Mouse (Mus musculus): ENCODE data around the gene Myo18a. TPM values are rescaled to one million over a fixed set of nuclear protein-coding genes. Genes with fewer than 3 reads are reported as not detected.

The Myo18a gene
- polyA plus RNA-seq, 2 experiments from 2014 or later, result 21.4 to 28.9 TPM

- no peak for ATAC-seq
Measured at GRCm38 (mm10) chr11:77795216-77795615, 32.2 kb downstream of the Myo18a start.

GRCm38 (mm10) chr11:77800491-77800868 is 37.4 kb downstream of the Myo18a start:
- ATAC-seq, result no peak

- peak; percentile 85 for ATAC-seq
Measured at GRCm38 (mm10) chr11:77800869-77801701, 38.0 kb downstream of the Myo18a start.

- peak; percentile 74 for ATAC-seq
Measured at GRCm38 (mm10) chr11:77802341-77802865, 39.4 kb downstream of the Myo18a start.

- no peak for ATAC-seq
Measured at GRCm38 (mm10) chr11:77806218-77806617, 43.2 kb downstream of the Myo18a start.

GRCm38 (mm10) chr11:77806855-77807254 is 43.8 kb downstream of the Myo18a start:
- no peak for ATAC-seq

- no peak for ATAC-seq
Measured at GRCm38 (mm10) chr11:77808051-77808465, 45.0 kb downstream of the Myo18a start.

- no peak for ATAC-seq
Measured at GRCm38 (mm10) chr11:77809215-77809614, 46.2 kb downstream of the Myo18a start.

GRCm38 (mm10) chr11:77810018-77810417 is 47.0 kb downstream of the Myo18a start:
- no peak for ATAC-seq

GRCm38 (mm10) chr11:77813969-77814368 is 50.9 kb downstream of the Myo18a start:
- no peak for ATAC-seq

- peak; percentile 96 for ATAC-seq
Measured at GRCm38 (mm10) chr11:77816003-77816402, 53.0 kb downstream of the Myo18a start.

- ATAC-seq, result no peak
Measured at GRCm38 (mm10) chr11:77821648-77822047, 58.6 kb downstream of the Myo18a start.

- no peak for ATAC-seq
Measured at GRCm38 (mm10) chr11:77822781-77823180, 59.7 kb downstream of the Myo18a start.

- ATAC-seq, result peak; percentile 70
Measured at GRCm38 (mm10) chr11:77825853-77826252, 62.8 kb downstream of the Myo18a start.

- ATAC-seq, result no peak
Measured at GRCm38 (mm10) chr11:77826311-77826710, 63.3 kb downstream of the Myo18a start.

GRCm38 (mm10) chr11:77827241-77827995 is 64.4 kb downstream of the Myo18a start:
- ATAC-seq, result peak; percentile 61

GRCm38 (mm10) chr11:77828163-77828562 is 65.1 kb downstream of the Myo18a start:
- no peak for ATAC-seq

- ATAC-seq, result no peak
Measured at GRCm38 (mm10) chr11:77829043-77829841, 66.2 kb downstream of the Myo18a start.

GRCm38 (mm10) chr11:77830875-77831274 is 67.8 kb downstream of the Myo18a start:
- ATAC-seq, result no peak

- ATAC-seq, result no peak
Measured at GRCm38 (mm10) chr11:77832541-77832940, 69.5 kb downstream of the Myo18a start.

GRCm38 (mm10) chr11:77835109-77835508 is 72.1 kb downstream of the Myo18a start:
- no peak for ATAC-seq

GRCm38 (mm10) chr11:77836290-77836689 is 73.2 kb downstream of the Myo18a start:
- ATAC-seq, result no peak

- no peak for ATAC-seq
Measured at GRCm38 (mm10) chr11:77836751-77837150, 73.7 kb downstream of the Myo18a start.
